Mouse (Mus musculus): ENCODE measurements at regions not wholly inside any gene's neighbourhood (a gene's known extent, or its start where the extent isn't known, plus 50 kb on each side); places are given as distances from the start of the nearest gene placed in this dataset.

DNA sequence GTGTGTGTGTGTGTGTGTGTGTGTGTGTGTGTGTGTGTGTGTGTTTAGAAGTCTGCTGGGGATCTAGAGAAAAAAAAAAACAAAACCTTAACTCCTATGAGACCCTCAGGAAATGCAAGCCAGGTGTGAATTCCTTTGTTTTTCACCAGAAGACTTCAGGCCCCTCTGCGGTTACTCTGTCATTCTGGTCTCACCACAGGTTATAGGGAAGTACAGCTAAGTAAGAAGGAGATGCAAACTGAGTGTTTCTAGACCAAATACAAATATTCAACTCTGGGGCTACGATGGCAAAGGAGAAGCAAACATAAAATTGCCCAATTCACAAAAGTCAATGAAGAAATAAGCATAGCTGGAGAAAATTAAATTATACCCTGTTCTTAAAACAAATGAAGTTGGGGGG is 54.9 kb upstream of the Basp1 start:
- TF ChIP-seq CTCF (IDR thresholded peaks at IDR 0.05; ENCODE audit: extremely low read depth, insufficient read depth, low read length), result no peak
- no peak for TF ChIP-seq POLR2A (IDR thresholded peaks at IDR 0.05; ENCODE audit: extremely low read depth, insufficient read depth, low read length)
- Histone ChIP-seq H3K4me1 (ENCODE audit: control insufficient read depth, insufficient read depth, low read length) (no peaks in the 10 kb centered on the region), H3K4me3 (ENCODE audit: insufficient read depth, low read length) (no peak overlapping the region), H3K27ac (ENCODE audit: insufficient read depth, low read length) (no peak overlapping the region)

DNA sequence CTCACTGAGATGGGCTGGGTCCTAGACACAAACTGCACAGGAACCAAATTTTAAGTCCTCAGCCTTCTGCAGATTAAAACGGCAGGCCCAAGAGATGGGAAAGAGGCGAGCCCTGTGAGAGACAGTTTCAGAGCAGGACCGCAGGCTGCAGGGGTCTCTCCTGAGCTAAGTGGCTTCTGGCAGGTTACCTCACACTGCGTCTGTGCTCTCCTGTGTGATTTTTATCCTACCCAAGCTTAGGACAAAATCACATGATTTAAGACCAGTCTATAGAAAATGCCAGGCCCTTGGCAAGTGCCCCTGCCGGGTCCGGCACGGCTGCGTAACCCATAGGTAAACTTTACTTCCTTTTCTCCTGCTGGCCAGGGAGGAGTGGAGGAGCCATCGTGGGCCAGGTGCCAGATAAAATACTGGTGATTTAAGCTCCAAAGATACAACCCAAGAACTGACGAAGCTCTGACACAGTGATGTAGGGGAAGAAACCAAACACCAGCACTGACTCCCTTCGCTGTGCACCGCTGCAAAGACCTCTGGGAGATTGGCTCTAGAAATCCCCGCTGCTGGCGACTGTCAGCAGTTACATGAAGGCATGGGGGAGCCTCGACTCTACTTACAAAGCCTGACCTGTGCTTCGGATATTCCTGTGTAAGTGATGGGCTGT is 55.8 kb upstream of the Basp1 start:
- TF ChIP-seq POLR2A (IDR thresholded peaks at IDR 0.05; ENCODE audit: extremely low read depth, insufficient read depth, low read length) (no peak), CTCF (IDR thresholded peaks at IDR 0.05; ENCODE audit: extremely low read depth, insufficient read depth, low read length) (no peak)
- Histone ChIP-seq H3K4me1 (ENCODE audit: control insufficient read depth, insufficient read depth, low read length) (no peaks in the 10 kb centered on the region), H3K4me3 (ENCODE audit: insufficient read depth, low read length) (no peak overlapping the region), H3K27ac (ENCODE audit: insufficient read depth, low read length) (no peak overlapping the region)

DNA sequence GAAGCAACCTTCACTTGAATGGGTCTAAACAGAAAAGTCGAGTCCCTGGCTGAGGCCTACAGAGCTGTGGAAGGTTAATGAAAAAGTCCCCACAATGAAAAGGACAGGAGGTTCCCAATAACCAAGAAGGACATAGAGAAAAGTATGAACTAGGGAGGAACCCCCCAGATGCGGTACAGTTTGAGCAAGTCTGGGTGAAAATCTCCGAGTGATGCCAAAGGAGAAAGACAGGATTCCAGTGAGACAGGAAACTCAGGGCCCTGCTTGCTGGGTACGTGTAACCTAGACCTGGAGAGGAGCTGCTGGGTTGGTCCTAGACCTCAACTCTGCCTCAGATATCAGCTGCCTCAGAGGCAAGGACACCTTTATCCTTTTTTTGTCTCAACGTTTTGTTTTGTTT is 57.8 kb upstream of the Basp1 start:
- H3K4me3 ChIP-seq (ENCODE audit: insufficient read depth, low read length), result no peak overlapping the region
- H3K4me1 ChIP-seq (ENCODE audit: control insufficient read depth, insufficient read depth, low read length), result no peaks in the 10 kb centered on the region
- no peak overlapping the region for H3K27ac ChIP-seq (ENCODE audit: insufficient read depth, low read length)
- no peak for TF ChIP-seq POLR2A (IDR thresholded peaks at IDR 0.05; ENCODE audit: extremely low read depth, insufficient read depth, low read length)
- TF ChIP-seq CTCF (IDR thresholded peaks at IDR 0.05; ENCODE audit: extremely low read depth, insufficient read depth, low read length), result no peak

GRCm38 (mm10) chr15:25473201-25473710 is 59.7 kb upstream of the Basp1 start:
- TF ChIP-seq CTCF (IDR thresholded peaks at IDR 0.05; ENCODE audit: extremely low read depth, insufficient read depth, low read length) (no peak), POLR2A (IDR thresholded peaks at IDR 0.05; ENCODE audit: extremely low read depth, insufficient read depth, low read length) (no peak)
- no peaks in the 10 kb centered on the region for H3K4me1 ChIP-seq (ENCODE audit: control insufficient read depth, insufficient read depth, low read length)
- H3K27ac ChIP-seq (ENCODE audit: insufficient read depth, low read length), result no peak overlapping the region
- H3K4me3 ChIP-seq (ENCODE audit: insufficient read depth, low read length), result no peak overlapping the region

GRCm38 (mm10) chr15:25474096-25474495 is 60.5 kb upstream of the Basp1 start:
- no peak overlapping the region for H3K4me3 ChIP-seq (ENCODE audit: insufficient read depth, low read length)
- no peak for TF ChIP-seq CTCF (IDR thresholded peaks at IDR 0.05; ENCODE audit: extremely low read depth, insufficient read depth, low read length)
- no peak for TF ChIP-seq POLR2A (IDR thresholded peaks at IDR 0.05; ENCODE audit: extremely low read depth, insufficient read depth, low read length)
- H3K4me1 ChIP-seq (ENCODE audit: control insufficient read depth, insufficient read depth, low read length), result no peaks in the 10 kb centered on the region
- H3K27ac ChIP-seq (ENCODE audit: insufficient read depth, low read length), result no peak overlapping the region

GRCm38 (mm10) chr15:25482586-25482985 is 69.0 kb upstream of the Basp1 start:
- Histone ChIP-seq H3K27ac (ENCODE audit: insufficient read depth, low read length) (no peak overlapping the region), H3K4me3 (ENCODE audit: insufficient read depth, low read length) (no peak overlapping the region), H3K4me1 (ENCODE audit: control insufficient read depth, insufficient read depth, low read length) (no peaks in the 10 kb centered on the region)
- TF ChIP-seq POLR2A (IDR thresholded peaks at IDR 0.05; ENCODE audit: extremely low read depth, insufficient read depth, low read length) (no peak), CTCF (IDR thresholded peaks at IDR 0.05; ENCODE audit: extremely low read depth, insufficient read depth, low read length) (no peak)

DNA sequence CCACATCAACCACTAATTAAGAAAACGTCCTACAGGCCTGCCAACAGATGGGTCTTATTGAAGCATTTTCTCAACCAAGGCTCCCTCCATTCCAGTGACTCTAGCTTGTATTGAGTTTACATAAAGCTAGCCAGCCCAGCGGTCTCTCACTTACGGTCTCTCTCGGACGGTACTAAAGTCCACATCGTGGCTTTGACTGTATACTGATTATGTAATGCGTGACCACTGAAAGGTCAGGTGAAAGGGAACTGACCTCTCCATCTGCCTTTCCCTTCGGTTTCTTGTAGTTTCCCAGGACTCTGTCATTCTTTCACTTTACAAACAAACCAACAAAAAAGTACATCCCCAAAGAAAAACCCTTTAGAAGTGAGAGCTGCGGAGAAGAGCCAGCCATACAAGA is 71.8 kb upstream of the Basp1 start:
- Histone ChIP-seq H3K27ac (ENCODE audit: insufficient read depth, low read length) (no peak overlapping the region), H3K4me3 (ENCODE audit: insufficient read depth, low read length) (no peak overlapping the region), H3K4me1 (ENCODE audit: control insufficient read depth, insufficient read depth, low read length) (no peaks in the 10 kb centered on the region)
- TF ChIP-seq CTCF (IDR thresholded peaks at IDR 0.05; ENCODE audit: extremely low read depth, insufficient read depth, low read length) (no peak), POLR2A (IDR thresholded peaks at IDR 0.05; ENCODE audit: extremely low read depth, insufficient read depth, low read length) (no peak)

DNA sequence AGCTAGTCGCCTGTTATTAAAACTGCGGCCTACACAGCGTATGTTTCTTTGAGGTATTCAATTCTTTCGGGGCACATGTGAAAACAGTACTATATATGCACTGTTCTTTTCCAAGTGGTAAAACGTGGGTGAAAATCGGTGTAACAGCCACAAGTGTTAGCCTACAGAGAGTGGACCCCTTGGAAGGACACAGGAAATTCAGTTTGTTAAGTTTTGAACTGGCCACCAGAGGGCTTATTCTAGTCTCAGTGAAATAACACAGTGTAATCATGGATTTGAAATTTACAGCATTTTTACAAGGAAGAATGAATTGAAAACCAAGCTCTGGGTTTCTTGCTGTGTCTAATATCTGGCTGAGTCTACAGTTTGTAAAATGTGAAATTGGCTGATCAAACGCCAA is 72.6 kb upstream of the Basp1 start:
- TF ChIP-seq CTCF (IDR thresholded peaks at IDR 0.05; ENCODE audit: extremely low read depth, insufficient read depth, low read length) (peak; percentile 20; the same call in 1 of the 2 replicates), POLR2A (IDR thresholded peaks at IDR 0.05; ENCODE audit: extremely low read depth, insufficient read depth, low read length) (no peak)
- Histone ChIP-seq H3K27ac (ENCODE audit: insufficient read depth, low read length) (no peak overlapping the region), H3K4me1 (ENCODE audit: control insufficient read depth, insufficient read depth, low read length) (no peaks in the 10 kb centered on the region), H3K4me3 (ENCODE audit: insufficient read depth, low read length) (no peak overlapping the region)

- no peak overlapping the region for H3K27ac ChIP-seq (ENCODE audit: insufficient read depth, low read length)
- no peak overlapping the region for H3K4me3 ChIP-seq (ENCODE audit: insufficient read depth, low read length)
- no peaks in the 10 kb centered on the region for H3K4me1 ChIP-seq (ENCODE audit: control insufficient read depth, insufficient read depth, low read length)
- TF ChIP-seq CTCF (IDR thresholded peaks at IDR 0.05; ENCODE audit: extremely low read depth, insufficient read depth, low read length) (no peak), POLR2A (IDR thresholded peaks at IDR 0.05; ENCODE audit: extremely low read depth, insufficient read depth, low read length) (no peak)
These were observed 76.2 kb upstream of the Basp1 start for GRCm38 (mm10) chr15:25489804-25490203.

- no peak overlapping the region for H3K27ac ChIP-seq (ENCODE audit: insufficient read depth, low read length)
- TF ChIP-seq POLR2A (IDR thresholded peaks at IDR 0.05; ENCODE audit: extremely low read depth, insufficient read depth, low read length), result no peak
- TF ChIP-seq CTCF (IDR thresholded peaks at IDR 0.05; ENCODE audit: extremely low read depth, insufficient read depth, low read length), result no peak
These were observed 78.7 kb upstream of the Basp1 start for GRCm38 (mm10) chr15:25492161-25492746.

More at GRCm38 (mm10) chr15:25492161-25492746, 78.7 kb upstream of the Basp1 start:
- Histone ChIP-seq H3K4me3 (ENCODE audit: insufficient read depth, low read length) (no peak overlapping the region), H3K4me1 (ENCODE audit: control insufficient read depth, insufficient read depth, low read length) (no peaks in the 10 kb centered on the region)
